Mouse (Mus musculus) mouse trophoblast stem cell (cell line): Measurements from ENCODE around the gene Pcca.

Experiments
- in situ Hi-C, 2 experiments: fragments of 300-500 bp; cut with MseI, MboI; formaldehyde crosslinking; loops; 2 replicates in 1 of 2; 3 replicates in 1 of 2; pipeline ENCODE4 v1.15.1; 2025

Gene Pcca

GRCm38 (mm10) chr14:122913657-122914056 lies 379.5 kb downstream of the Pcca start, which contains the start of gene Ggact:
TSS of gene Ggact (minus strand) at chr14:122913757.
- in situ Hi-C loops: no loop called here

- in situ Hi-C loops: no loop called here
Measured at GRCm38 (mm10) chr14:122917676-122918075, 383.6 kb downstream of the Pcca start.

- in situ Hi-C loops: no loop called here
Measured at GRCm38 (mm10) chr14:122920011-122920410, 385.9 kb downstream of the Pcca start.

- in situ Hi-C loops: no loop called here
Measured at GRCm38 (mm10) chr14:122936460-122936859, 402.3 kb downstream of the Pcca start.
